Mouse (Mus musculus) midbrain, embryonic 16.5 days (tissue): ENCODE measurements at regions not wholly inside any gene's neighbourhood (a gene's known extent, or its start where the extent isn't known, plus 50 kb on each side); places are given as distances from the start of the nearest gene placed in this dataset.

Source experiments
- ATAC-seq: fragments of 200-750 bp; cut with Nextera tagmentation; 2 replicates; pipeline ENCODE4 v1.8.0; 2017; ENCODE audit warnings: moderate TSS enrichment
- H3K27ac ChIP-seq: fragments of 300-500 bp; sonication (generic); 2 replicates; pipeline ENCODE4 v1.5.1; 2014; ENCODE audit warnings: mild to moderate bottlenecking, low read length, mixed read lengths
- H3K27me3 ChIP-seq: fragments of 300-500 bp; sonication (generic); 2 replicates; pipeline ENCODE4 v1.6.1; 2014; ENCODE audit warnings: low read depth, low read length, mixed read lengths; ENCODE audit not compliant: control insufficient read depth, insufficient read depth
- H3K36me3 ChIP-seq: fragments of 300-500 bp; sonication (generic); 2 replicates; pipeline ENCODE4 v1.6.1; 2014; ENCODE audit warnings: mild to moderate bottlenecking, low read length, moderate library complexity, mixed read lengths; ENCODE audit not compliant: control insufficient read depth, insufficient read depth
- H3K4me1 ChIP-seq: fragments of 300-500 bp; sonication (generic); 2 replicates; pipeline ENCODE4 v1.6.1; 2014; ENCODE audit warnings: mild to moderate bottlenecking, low read length, mixed read lengths; ENCODE audit not compliant: control insufficient read depth, insufficient read depth
- H3K4me2 ChIP-seq: fragments of 300-500 bp; sonication (generic); 2 replicates; pipeline ENCODE4 v1.6.1; 2014; ENCODE audit warnings: mild to moderate bottlenecking, low read length, mixed read lengths
- H3K4me3 ChIP-seq: fragments of 300-500 bp; sonication (generic); 2 replicates; pipeline ENCODE4 v1.5.1; 2014; ENCODE audit warnings: low read depth, mild to moderate bottlenecking, low read length, moderate library complexity, mixed read lengths
- H3K9ac ChIP-seq: fragments of 300-500 bp; sonication (generic); 2 replicates; pipeline ENCODE4 v1.6.1; 2014; ENCODE audit warnings: low read depth, low read length, mixed read lengths
- H3K9me3 ChIP-seq: fragments of 300-500 bp; sonication (generic); replicated peaks from 2 replicates; pipeline ENCODE4 v1.6.1; 2014; ENCODE audit warnings: mild to moderate bottlenecking, low read length, mixed read lengths; ENCODE audit not compliant: control insufficient read depth, poor library complexity, severe bottlenecking
- WGBS: fragments of 180-500 bp; shearing (Covaris S2); extraction: QIAGEN DNeasy Blood & Tissue Kit; methylation state at CpG from one replicate; pipeline ENCODE4 v1.1.7; 2014; 5-methylcytosine and 5-hydroxymethylcytosine counted together

- H3K27me3 ChIP-seq: no peaks in the 10 kb centered on the region
- no peak overlapping the region for H3K27ac ChIP-seq
- no peak overlapping the region for H3K9ac ChIP-seq
- H3K4me3 ChIP-seq: no peak overlapping the region
- H3K9me3 ChIP-seq: no peaks in the 10 kb centered on the region
- H3K36me3 ChIP-seq: no peaks in the 10 kb centered on the region
- 83% methylated on average over 13 of the region's 13 CpGs for WGBS
- no peak overlapping the region for H3K4me2 ChIP-seq
- H3K4me1 ChIP-seq: no peaks in the 10 kb centered on the region
- no peak for ATAC-seq
Observed at GRCm38 (mm10) chr2:128454509-128454908, 136.5 kb upstream of the Spdye4c start.

DNA sequence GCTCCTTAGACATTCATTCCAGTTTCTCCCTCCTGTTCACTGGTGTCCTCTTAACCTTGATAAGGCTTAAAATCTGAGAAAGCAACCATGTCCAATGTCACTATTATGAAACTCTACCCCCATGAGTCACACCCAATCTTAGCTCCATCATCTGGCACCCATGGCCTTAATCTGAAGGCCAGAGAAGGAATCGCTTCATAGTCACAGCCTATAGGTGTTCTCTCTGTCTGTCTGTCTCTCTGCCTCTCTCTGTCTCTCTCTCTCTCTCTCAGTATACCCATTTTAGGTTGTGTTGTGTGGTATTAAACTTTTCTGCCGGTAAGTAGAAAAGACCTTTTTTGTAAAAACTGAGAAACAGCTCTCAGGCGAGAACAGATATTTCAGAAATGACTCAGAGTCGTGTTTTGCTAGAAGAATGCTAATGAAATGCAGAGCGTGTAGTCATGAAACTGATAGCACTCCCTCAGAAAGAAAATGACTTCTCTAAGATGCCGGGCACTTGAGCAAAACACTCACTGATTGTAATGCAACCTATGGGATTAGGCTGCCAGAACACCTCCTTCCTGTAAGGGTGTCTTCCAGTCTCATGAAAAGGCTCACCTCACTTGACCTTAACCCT, 133.3 kb upstream of the Spdye4c start:
- Histone ChIP-seq H3K36me3 (no peaks in the 10 kb centered on the region), H3K4me1 (no peaks in the 10 kb centered on the region), H3K9ac (no peak overlapping the region), H3K9me3 (no peaks in the 10 kb centered on the region), H3K27me3 (no peaks in the 10 kb centered on the region), H3K27ac (no peak overlapping the region), H3K4me2 (no peak overlapping the region), H3K4me3 (no peak overlapping the region)
- ATAC-seq: no peak
- 82% methylated on average over 6 of the region's 6 CpGs for WGBS

GRCm38 (mm10) chr2:128465214-128465984, 125.6 kb upstream of the Spdye4c start:
- WGBS: 85% methylated on average over 6 of the region's 6 CpGs

GRCm38 (mm10) chr2:128467490-128468245, 123.3 kb upstream of the Spdye4c start:
- H3K9me3 ChIP-seq: no peaks in the 10 kb centered on the region
- WGBS: 89% methylated on average over 8 of the region's 8 CpGs
- H3K9ac ChIP-seq: no peak overlapping the region
- H3K4me1 ChIP-seq: no peaks in the 10 kb centered on the region
- H3K27me3 ChIP-seq: no peaks in the 10 kb centered on the region
- no peaks in the 10 kb centered on the region for H3K36me3 ChIP-seq
- H3K4me3 ChIP-seq: no peak overlapping the region
- H3K27ac ChIP-seq: no peak overlapping the region
- ATAC-seq: no peak
- H3K4me2 ChIP-seq: no peak overlapping the region

More at GRCm38 (mm10) chr2:128465214-128465984, 125.6 kb upstream of the Spdye4c start:
- H3K4me3 ChIP-seq: no peak overlapping the region
- no peaks in the 10 kb centered on the region for H3K4me1 ChIP-seq
- no peak overlapping the region for H3K9ac ChIP-seq
- no peaks in the 10 kb centered on the region for H3K9me3 ChIP-seq
- H3K27ac ChIP-seq: no peak overlapping the region
- no peaks in the 10 kb centered on the region for H3K27me3 ChIP-seq
- H3K36me3 ChIP-seq: no peaks in the 10 kb centered on the region
- ATAC-seq: no peak
- H3K4me2 ChIP-seq: no peak overlapping the region

- H3K9ac ChIP-seq: no peak overlapping the region
- H3K4me1 ChIP-seq: no peaks in the 10 kb centered on the region
- ATAC-seq: no peak
- H3K4me3 ChIP-seq: no peak overlapping the region
- no peaks in the 10 kb centered on the region for H3K9me3 ChIP-seq
- H3K36me3 ChIP-seq: no peaks in the 10 kb centered on the region
- WGBS: 62% methylated on average over 2 of the region's 2 CpGs
- no peaks in the 10 kb centered on the region for H3K27me3 ChIP-seq
- H3K4me2 ChIP-seq: no peak overlapping the region
- H3K27ac ChIP-seq: no peak overlapping the region
Observed at GRCm38 (mm10) chr2:128468323-128468722, 122.7 kb upstream of the Spdye4c start.

GRCm38 (mm10) chr2:128470351-128470750, 120.7 kb upstream of the Spdye4c start:
- Histone ChIP-seq H3K27me3 (no peaks in the 10 kb centered on the region), H3K9me3 (no peaks in the 10 kb centered on the region), H3K36me3 (no peaks in the 10 kb centered on the region), H3K4me3 (no peak overlapping the region), H3K9ac (no peak overlapping the region), H3K4me2 (no peak overlapping the region), H3K27ac (no peak overlapping the region), H3K4me1 (no peaks in the 10 kb centered on the region)
- WGBS: 54% methylated on average over 5 of the region's 5 CpGs
- ATAC-seq: no peak

DNA sequence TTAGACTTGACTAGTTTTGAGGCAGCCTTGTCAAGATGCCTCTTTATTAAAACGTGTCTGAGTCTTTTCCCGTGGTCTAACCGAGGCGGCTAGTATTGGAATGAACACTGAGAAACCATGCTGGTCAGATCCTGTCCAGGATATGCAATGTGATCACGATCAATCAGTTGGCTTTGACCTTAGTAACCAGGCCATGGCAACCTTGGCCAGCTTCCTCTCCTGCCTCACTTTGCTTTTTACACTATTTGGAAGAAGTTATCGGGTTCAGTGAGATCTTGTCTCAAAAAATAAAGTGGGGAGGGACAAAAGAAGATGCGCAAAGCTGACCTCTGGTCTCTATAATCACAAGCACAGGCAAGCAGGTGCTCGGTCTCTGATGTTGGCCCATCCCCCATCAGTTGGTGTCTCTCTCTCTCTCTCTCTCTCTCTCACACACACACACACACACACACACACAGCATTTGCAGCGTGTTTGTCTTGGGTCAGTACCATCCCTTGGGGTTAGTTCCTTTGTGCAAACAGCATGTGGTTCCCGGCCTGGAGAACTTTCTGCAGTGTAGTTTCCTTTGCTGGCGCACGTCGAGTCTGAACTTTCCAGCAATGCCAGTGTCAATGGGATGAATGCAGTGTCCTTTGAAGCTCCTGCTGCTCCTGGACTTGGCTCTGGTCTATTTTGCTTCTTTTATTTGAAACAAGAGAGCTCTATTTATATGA, 117.6 kb upstream of the Spdye4c start:
- no peaks in the 10 kb centered on the region for H3K9me3 ChIP-seq
- H3K27ac ChIP-seq: no peak overlapping the region
- H3K4me3 ChIP-seq: no peak overlapping the region
- no peaks in the 10 kb centered on the region for H3K36me3 ChIP-seq
- 67% methylated on average over 13 of the region's 13 CpGs for WGBS
- no peak overlapping the region for H3K9ac ChIP-seq
- H3K27me3 ChIP-seq: no peaks in the 10 kb centered on the region
- H3K4me2 ChIP-seq: no peak overlapping the region
- no peak for ATAC-seq
- H3K4me1 ChIP-seq: no peaks in the 10 kb centered on the region

GRCm38 (mm10) chr2:128473997-128474396, 117.0 kb upstream of the Spdye4c start:
- no peak overlapping the region for H3K27ac ChIP-seq
- H3K36me3 ChIP-seq: no peaks in the 10 kb centered on the region
- ATAC-seq: no peak
- no peak overlapping the region for H3K4me2 ChIP-seq
- 86% methylated on average over 7 of the region's 7 CpGs for WGBS
- no peak overlapping the region for H3K4me3 ChIP-seq
- H3K4me1 ChIP-seq: no peaks in the 10 kb centered on the region
- H3K9me3 ChIP-seq: no peaks in the 10 kb centered on the region
- no peaks in the 10 kb centered on the region for H3K27me3 ChIP-seq
- no peak overlapping the region for H3K9ac ChIP-seq
